Mouse (Mus musculus): Measurements from ENCODE around the gene Pik3c2a. TPM values are rescaled to one million over a fixed set of nuclear protein-coding genes. Genes with fewer than 3 reads are reported as not detected.
A peak's percentile ranks its signal among the peaks of the same experiment; 100 is the strongest.

The Pik3c2a gene
- polyA plus RNA-seq, 1 experiment from 2014 or later, result 4.8 TPM

GRCm38 (mm10) chr7:116476264-116476663, 33.0 kb upstream of the Pik3c2a start:
- TF ChIP-seq EP300 (IDR thresholded peaks at IDR 0.05; ENCODE audit: low read depth) (no peak), CTCF (IDR thresholded peaks at IDR 0.05; ENCODE audit: low read depth) (no peak)
- Histone ChIP-seq H3K4me3 (ENCODE audit: low read depth, low read length) (no peak overlapping the region), H3K4me1 (ENCODE audit: insufficient read depth) (0 out of 2 replicates have a peak, but pooled peaks cover 9% of the 10 kb centered on the region), H3K4me2 (ENCODE audit: low read depth, low read length) (peak overlapping the region; percentile 33), H3K9ac (replicated peaks) (no peak overlapping the region), H3K27ac (ENCODE audit: low read depth) (no peak overlapping the region), H3K36me3 (replicated peaks; ENCODE audit: insufficient read depth, low read length) (no peaks in the 10 kb centered on the region), H3K9me3 (ENCODE audit: low read length) (no peaks in the 10 kb centered on the region), H3K27me3 (ENCODE audit: insufficient read depth, low read length) (0 out of 2 replicates have a peak, but pooled peaks cover 3% of the 10 kb centered on the region)
- ATAC-seq, result 0 out of 2 replicates have a peak, but pooled peaks have one; percentile 10
- WGBS (ENCODE audit: insufficient replicate concordance), result 42% methylated on average over 5 of the region's 5 CpGs
- no peak for DNase-seq

GRCm38 (mm10) chr7:116475836-116476235, 32.6 kb upstream of the Pik3c2a start:
- no peaks in the 10 kb centered on the region for H3K9me3 ChIP-seq (ENCODE audit: low read length)
- DNase-seq, result no peak
- ATAC-seq, result no peak

GRCm38 (mm10) chr7:116462114-116462513, 18.9 kb upstream of the Pik3c2a start:
- H3K4me1 ChIP-seq (ENCODE audit: insufficient read depth), result peaks cover 12% of the 10 kb centered on the region; the same call in 1 of the 2 replicates
- WGBS (ENCODE audit: insufficient replicate concordance), result 21% methylated on average over 8 of the region's 8 CpGs
- TF ChIP-seq CTCF (IDR thresholded peaks at IDR 0.05; ENCODE audit: low read depth), result no peak
- TF ChIP-seq EP300 (IDR thresholded peaks at IDR 0.05; ENCODE audit: low read depth), result no peak
- no peak for ATAC-seq
- H3K9ac ChIP-seq (replicated peaks), result no peak overlapping the region
- H3K4me3 ChIP-seq (ENCODE audit: low read depth, low read length), result no peak overlapping the region
- peak overlapping the region; percentile 24; the same call in 1 of the 2 replicates for H3K4me2 ChIP-seq (ENCODE audit: low read depth, low read length)
- no peaks in the 10 kb centered on the region for H3K36me3 ChIP-seq (replicated peaks; ENCODE audit: insufficient read depth, low read length)
- no peaks in the 10 kb centered on the region for H3K27me3 ChIP-seq (ENCODE audit: insufficient read depth, low read length)
- DNase-seq, result peak; percentile 16
- H3K27ac ChIP-seq (ENCODE audit: low read depth), result 0 out of 2 replicates have a peak overlapping the region, but pooled peaks have one; percentile 19
- H3K9me3 ChIP-seq (ENCODE audit: low read length), result no peaks in the 10 kb centered on the region

More at GRCm38 (mm10) chr7:116475836-116476235, 32.6 kb upstream of the Pik3c2a start:
- Histone ChIP-seq H3K27me3 (ENCODE audit: insufficient read depth, low read length) (0 out of 2 replicates have a peak, but pooled peaks cover 3% of the 10 kb centered on the region), H3K27ac (ENCODE audit: low read depth) (no peak overlapping the region), H3K36me3 (replicated peaks; ENCODE audit: insufficient read depth, low read length) (no peaks in the 10 kb centered on the region), H3K4me3 (ENCODE audit: low read depth, low read length) (no peak overlapping the region), H3K4me2 (ENCODE audit: low read depth, low read length) (peak overlapping the region; percentile 33; the same call in 1 of the 2 replicates), H3K9ac (replicated peaks) (no peak overlapping the region), H3K4me1 (ENCODE audit: insufficient read depth) (0 out of 2 replicates have a peak, but pooled peaks cover 9% of the 10 kb centered on the region)
- TF ChIP-seq CTCF (IDR thresholded peaks at IDR 0.05; ENCODE audit: low read depth), result no peak
- TF ChIP-seq EP300 (IDR thresholded peaks at IDR 0.05; ENCODE audit: low read depth), result no peak

GRCm38 (mm10) chr7:116458985-116459441, 15.8 kb upstream of the Pik3c2a start:
- H3K36me3 ChIP-seq (replicated peaks; ENCODE audit: insufficient read depth, low read length), result no peaks in the 10 kb centered on the region
- H3K9ac ChIP-seq (replicated peaks), result no peak overlapping the region
- no peak overlapping the region for H3K27ac ChIP-seq (ENCODE audit: low read depth)
- 19% methylated on average over 3 of the region's 3 CpGs for WGBS (ENCODE audit: insufficient replicate concordance)
- H3K4me1 ChIP-seq (ENCODE audit: insufficient read depth), result peaks cover 12% of the 10 kb centered on the region; the same call in 1 of the 2 replicates
- DNase-seq, result peak; percentile 53
- H3K27me3 ChIP-seq (ENCODE audit: insufficient read depth, low read length), result no peaks in the 10 kb centered on the region
- no peak overlapping the region for H3K4me2 ChIP-seq (ENCODE audit: low read depth, low read length)
- peak; percentile 71 for ATAC-seq
- TF ChIP-seq CTCF (IDR thresholded peaks at IDR 0.05; ENCODE audit: low read depth), result peak; percentile 72
- no peak for TF ChIP-seq EP300 (IDR thresholded peaks at IDR 0.05; ENCODE audit: low read depth)
- no peaks in the 10 kb centered on the region for H3K9me3 ChIP-seq (ENCODE audit: low read length)
- H3K4me3 ChIP-seq (ENCODE audit: low read depth, low read length), result no peak overlapping the region

- H3K4me1 ChIP-seq (ENCODE audit: insufficient read depth), result peaks cover 12% of the 10 kb centered on the region; the same call in 1 of the 2 replicates
- DNase-seq (no peak), ATAC-seq (no peak)
- no peaks in the 10 kb centered on the region for H3K9me3 ChIP-seq (ENCODE audit: low read length)
- WGBS (ENCODE audit: insufficient replicate concordance), result 77% methylated on average over 6 of the region's 6 CpGs
- H3K36me3 ChIP-seq (replicated peaks; ENCODE audit: insufficient read depth, low read length), result no peaks in the 10 kb centered on the region
- H3K9ac ChIP-seq (replicated peaks), result no peak overlapping the region
- TF ChIP-seq CTCF (IDR thresholded peaks at IDR 0.05; ENCODE audit: low read depth), result no peak
- TF ChIP-seq EP300 (IDR thresholded peaks at IDR 0.05; ENCODE audit: low read depth), result no peak
- no peaks in the 10 kb centered on the region for H3K27me3 ChIP-seq (ENCODE audit: insufficient read depth, low read length)
- no peak overlapping the region for H3K27ac ChIP-seq (ENCODE audit: low read depth)
- no peak overlapping the region for H3K4me3 ChIP-seq (ENCODE audit: low read depth, low read length)
- H3K4me2 ChIP-seq (ENCODE audit: low read depth, low read length), result no peak overlapping the region
These were observed 14.1 kb upstream of the Pik3c2a start for GRCm38 (mm10) chr7:116457391-116457790.

- Histone ChIP-seq H3K9me3 (ENCODE audit: low read length) (no peaks in the 10 kb centered on the region), H3K4me2 (ENCODE audit: low read depth, low read length) (no peak overlapping the region), H3K36me3 (replicated peaks; ENCODE audit: insufficient read depth, low read length) (no peaks in the 10 kb centered on the region), H3K4me3 (ENCODE audit: low read depth, low read length) (no peak overlapping the region), H3K4me1 (ENCODE audit: insufficient read depth) (peaks cover 12% of the 10 kb centered on the region; the same call in 1 of the 2 replicates), H3K9ac (replicated peaks) (no peak overlapping the region), H3K27ac (ENCODE audit: low read depth) (no peak overlapping the region), H3K27me3 (ENCODE audit: insufficient read depth, low read length) (no peaks in the 10 kb centered on the region)
- ATAC-seq (0 out of 2 replicates have a peak, but pooled peaks have one; percentile 28), DNase-seq (no peak)
- WGBS (ENCODE audit: insufficient replicate concordance), result 41% methylated on average over 4 of the region's 4 CpGs
- TF ChIP-seq EP300 (IDR thresholded peaks at IDR 0.05; ENCODE audit: low read depth), result no peak
- no peak for TF ChIP-seq CTCF (IDR thresholded peaks at IDR 0.05; ENCODE audit: low read depth)
These were observed 13.7 kb upstream of the Pik3c2a start for GRCm38 (mm10) chr7:116456964-116457363.

Measured in liver, postnatal 0 days (tissue).